Mouse (Mus musculus): ENCODE measurements around the gene Ppox. TPM values are rescaled to one million over a fixed set of nuclear protein-coding genes. Genes with fewer than 3 reads are reported as not detected.

The Ppox gene
- polyA plus RNA-seq, 1 experiment: 51.5 TPM

- no peaks in the 10 kb centered on the region for H3K27me3 ChIP-seq (replicated peaks; ENCODE audit: control insufficient read depth, insufficient read depth, low read length)
- DNase-seq: peak; percentile 81
- WGBS: 50% methylated on average over 15 of the region's 15 CpGs
- peaks cover 19% of the 10 kb centered on the region for H3K36me3 ChIP-seq (ENCODE audit: control insufficient read depth, insufficient read depth, low read length)
- H3K27ac ChIP-seq (ENCODE audit: insufficient read depth, low read depth, low read length): peak overlapping the region; percentile 63
- no peaks in the 10 kb centered on the region; the same call in 1 of the 2 replicates for H3K4me1 ChIP-seq (ENCODE audit: control insufficient read depth, insufficient read depth, low read length)
- no peak overlapping the region for H3K4me3 ChIP-seq (ENCODE audit: insufficient read depth, low read depth, low read length)
- TF ChIP-seq POLR2A (IDR thresholded peaks at IDR 0.05; ENCODE audit: low read depth, low read length) (no peak), CTCF (conservative IDR thresholded peaks at IDR 0.05; ENCODE audit: insufficient read depth, insufficient read length, low read depth, low read length) (no peak)
Observed at GRCm38 (mm10) chr1:171239992-171240744, 40.8 kb downstream of the Ppox start.

- Histone ChIP-seq H3K27me3 (replicated peaks; ENCODE audit: control insufficient read depth, insufficient read depth, low read length) (no peaks in the 10 kb centered on the region), H3K27ac (ENCODE audit: insufficient read depth, low read depth, low read length) (no peak overlapping the region), H3K4me1 (ENCODE audit: control insufficient read depth, insufficient read depth, low read length) (no peaks in the 10 kb centered on the region; the same call in 1 of the 2 replicates), H3K36me3 (ENCODE audit: control insufficient read depth, insufficient read depth, low read length) (peaks cover 19% of the 10 kb centered on the region), H3K4me3 (ENCODE audit: insufficient read depth, low read depth, low read length) (no peak overlapping the region)
- TF ChIP-seq CTCF (conservative IDR thresholded peaks at IDR 0.05; ENCODE audit: insufficient read depth, insufficient read length, low read depth, low read length): peak; percentile 87
- no peak for TF ChIP-seq POLR2A (IDR thresholded peaks at IDR 0.05; ENCODE audit: low read depth, low read length)
- 55% methylated on average over 14 of the region's 14 CpGs for WGBS
- DNase-seq: peak; percentile 78
Observed at GRCm38 (mm10) chr1:171238463-171238862, 42.5 kb downstream of the Ppox start.

- Histone ChIP-seq H3K4me3 (ENCODE audit: insufficient read depth, low read depth, low read length) (no peak overlapping the region), H3K27me3 (replicated peaks; ENCODE audit: control insufficient read depth, insufficient read depth, low read length) (no peaks in the 10 kb centered on the region), H3K27ac (ENCODE audit: insufficient read depth, low read depth, low read length) (peak overlapping the region; percentile 45; the same call in 1 of the 2 replicates), H3K4me1 (ENCODE audit: control insufficient read depth, insufficient read depth, low read length) (no peaks in the 10 kb centered on the region; the same call in 1 of the 2 replicates), H3K36me3 (ENCODE audit: control insufficient read depth, insufficient read depth, low read length) (peaks cover 19% of the 10 kb centered on the region)
- 64% methylated on average over 6 of the region's 6 CpGs for WGBS
- TF ChIP-seq CTCF (conservative IDR thresholded peaks at IDR 0.05; ENCODE audit: insufficient read depth, insufficient read length, low read depth, low read length) (no peak), POLR2A (IDR thresholded peaks at IDR 0.05; ENCODE audit: low read depth, low read length) (no peak)
- DNase-seq: peak; percentile 57
Observed at GRCm38 (mm10) chr1:171237438-171237837, 43.5 kb downstream of the Ppox start.

GRCm38 (mm10) chr1:171235791-171236190 lies 45.2 kb downstream of the Ppox start:
- Histone ChIP-seq H3K27ac (ENCODE audit: insufficient read depth, low read depth, low read length) (no peak overlapping the region), H3K27me3 (replicated peaks; ENCODE audit: control insufficient read depth, insufficient read depth, low read length) (no peaks in the 10 kb centered on the region), H3K36me3 (ENCODE audit: control insufficient read depth, insufficient read depth, low read length) (peaks cover 17% of the 10 kb centered on the region), H3K4me3 (ENCODE audit: insufficient read depth, low read depth, low read length) (no peak overlapping the region), H3K4me1 (ENCODE audit: control insufficient read depth, insufficient read depth, low read length) (no peaks in the 10 kb centered on the region; the same call in 1 of the 2 replicates)
- TF ChIP-seq CTCF (conservative IDR thresholded peaks at IDR 0.05; ENCODE audit: insufficient read depth, insufficient read length, low read depth, low read length): no peak
- no peak for TF ChIP-seq POLR2A (IDR thresholded peaks at IDR 0.05; ENCODE audit: low read depth, low read length)
- DNase-seq: no peak
- 73% methylated on average over 4 of the region's 4 CpGs for WGBS

GRCm38 (mm10) chr1:171234538-171234937 lies 46.4 kb downstream of the Ppox start:
- no peak for TF ChIP-seq POLR2A (IDR thresholded peaks at IDR 0.05; ENCODE audit: low read depth, low read length)
- no peak for TF ChIP-seq CTCF (conservative IDR thresholded peaks at IDR 0.05; ENCODE audit: insufficient read depth, insufficient read length, low read depth, low read length)
- no peaks in the 10 kb centered on the region for H3K27me3 ChIP-seq (replicated peaks; ENCODE audit: control insufficient read depth, insufficient read depth, low read length)
- no peak for DNase-seq
- no peak overlapping the region for H3K4me3 ChIP-seq (ENCODE audit: insufficient read depth, low read depth, low read length)
- peaks cover 17% of the 10 kb centered on the region for H3K36me3 ChIP-seq (ENCODE audit: control insufficient read depth, insufficient read depth, low read length)
- no peak overlapping the region for H3K27ac ChIP-seq (ENCODE audit: insufficient read depth, low read depth, low read length)
- peaks cover 8% of the 10 kb centered on the region; the same call in 1 of the 2 replicates for H3K4me1 ChIP-seq (ENCODE audit: control insufficient read depth, insufficient read depth, low read length)
- WGBS: 84% methylated on average over 4 of the region's 4 CpGs

GRCm38 (mm10) chr1:171234126-171234525 lies 46.9 kb downstream of the Ppox start, which contains the start of gene Fcer1g:
Fcer1g (minus strand) TSS chr1:171234365.
- H3K4me3 ChIP-seq (ENCODE audit: insufficient read depth, low read depth, low read length): peak within 1 kb of the TSS; percentile 18; the same call in 1 of the 2 replicates
- DNase-seq: no peak
- WGBS: 91% methylated on average over 14 of the region's 14 CpGs
- peaks cover 16% of the 10 kb centered on the region for H3K36me3 ChIP-seq (ENCODE audit: control insufficient read depth, insufficient read depth, low read length)
- no peaks in the 10 kb centered on the region for H3K27me3 ChIP-seq (replicated peaks; ENCODE audit: control insufficient read depth, insufficient read depth, low read length)
- H3K4me1 ChIP-seq (ENCODE audit: control insufficient read depth, insufficient read depth, low read length): peaks cover 8% of the 10 kb centered on the region; the same call in 1 of the 2 replicates
- TF ChIP-seq CTCF (conservative IDR thresholded peaks at IDR 0.05; ENCODE audit: insufficient read depth, insufficient read length, low read depth, low read length) (no peak), POLR2A (IDR thresholded peaks at IDR 0.05; ENCODE audit: low read depth, low read length) (no peak)
- peak within 1 kb of the TSS; percentile 2; the same call in 1 of the 2 replicates for H3K27ac ChIP-seq (ENCODE audit: insufficient read depth, low read depth, low read length)

All from kidney, adult 2 months (tissue).